8 mouse cellular contexts compared by ENCODE assay signal in the genomic region with DNA sequence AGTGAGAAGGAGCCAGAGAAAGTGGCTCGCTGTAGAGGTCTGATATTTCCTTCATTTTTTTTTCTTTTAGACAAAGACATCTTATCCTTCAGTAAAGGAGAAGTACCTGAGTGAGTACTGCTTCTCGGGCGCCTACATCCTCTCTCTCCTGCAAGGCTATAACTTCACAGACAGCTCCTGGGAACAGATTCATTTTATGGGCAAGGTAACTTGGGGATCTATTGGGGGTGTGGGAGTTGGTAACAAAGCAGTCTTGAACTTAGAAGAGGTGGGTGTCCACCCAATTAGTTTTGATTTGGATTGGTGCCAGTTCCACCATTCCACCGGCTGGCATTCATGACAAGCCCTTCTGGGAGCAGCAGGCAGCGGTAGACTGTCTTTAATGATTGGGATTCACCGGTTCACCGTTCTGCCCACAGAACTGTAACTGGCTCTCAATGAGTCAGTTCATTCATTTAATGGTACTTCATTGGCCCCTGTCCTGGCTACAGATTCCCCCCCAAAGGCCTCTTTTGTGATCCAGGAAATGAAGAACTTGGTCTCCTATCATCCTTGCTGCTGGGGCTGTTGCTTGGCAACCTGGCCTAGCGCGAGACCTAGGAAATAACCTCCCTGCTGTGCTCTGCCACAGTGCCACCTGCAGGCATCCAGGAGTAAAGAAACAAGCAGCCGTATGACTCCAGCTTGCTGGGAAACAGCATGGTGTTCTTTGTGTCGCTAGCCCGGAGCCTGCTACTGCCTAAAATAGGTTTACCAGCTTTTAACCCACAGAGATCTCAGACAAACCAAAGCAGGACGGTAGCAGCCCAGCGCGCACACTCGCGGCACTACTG. TPM values are rescaled to one million over a fixed set of nuclear protein-coding genes. Genes with fewer than 3 reads are reported as not detected.
DNase-seq lines count a peak whose midpoint lies in the region; ATAC-seq and TF ChIP-seq lines count a peak whose summit lies in the region.

No protein-coding gene starts in this region.

- no peaks in the 10 kb centered on the region for H3K36me3 ChIP-seq in heart, embryonic 12.5 days
- no peaks in the 10 kb centered on the region for H3K36me3 ChIP-seq in kidney, embryonic 15.5 days
- H3K36me3 ChIP-seq in stomach, embryonic 16.5 days (ENCODE audit: control insufficient read depth, insufficient read depth, low read length) = no peaks in the 10 kb centered on the region

- H3K4me2 ChIP-seq in heart, embryonic 12.5 days = peak overlapping the region; percentile 60
- peak overlapping the region; percentile 56 for H3K4me2 ChIP-seq in kidney, embryonic 15.5 days
- H3K4me2 ChIP-seq in stomach, embryonic 16.5 days (ENCODE audit: low read depth, low read length) = peak overlapping the region; percentile 47

- peak; percentile 82 for DNase-seq in CD4-positive, CD25-positive, alpha-beta regulatory T cell, adult 2 months (ENCODE audit: low read depth, low spot score)
- peak; percentile 97 for DNase-seq in brain, embryonic 14.5 days (ENCODE audit: low read depth)
- DNase-seq in liver = peak; percentile 64
- DNase-seq in naive thymus-derived CD4-positive, alpha-beta T cell, adult 2 months (ENCODE audit: low read depth) = peak; percentile 72

- H3K4me3 ChIP-seq in heart, embryonic 12.5 days = 0 out of 2 replicates have a peak overlapping the region, but pooled peaks have one; percentile 15
- H3K4me3 ChIP-seq in kidney, embryonic 15.5 days (replicated peaks) = peak overlapping the region; percentile 28; the same call in 1 of the 2 replicates
- H3K4me3 ChIP-seq in stomach, embryonic 16.5 days (replicated peaks; ENCODE audit: low read length) = peak overlapping the region; percentile 22

- H3K9ac ChIP-seq in heart, embryonic 12.5 days = peak overlapping the region; percentile 39; the same call in 1 of the 2 replicates
- no peak overlapping the region for H3K9ac ChIP-seq in kidney, embryonic 15.5 days
- H3K9ac ChIP-seq in stomach, embryonic 16.5 days (ENCODE audit: low read length) = peak overlapping the region; percentile 63

- no peaks in the 10 kb centered on the region for H3K9me3 ChIP-seq in heart, embryonic 12.5 days (replicated peaks)
- no peaks in the 10 kb centered on the region for H3K9me3 ChIP-seq in kidney, embryonic 15.5 days (replicated peaks)
- no peaks in the 10 kb centered on the region for H3K9me3 ChIP-seq in stomach, embryonic 16.5 days (replicated peaks; ENCODE audit: control insufficient read depth, low read length)

- no peak overlapping the region for H3K27ac ChIP-seq in heart, embryonic 12.5 days (ENCODE audit: poor library complexity, severe bottlenecking)
- H3K27ac ChIP-seq in kidney, embryonic 15.5 days = no peak overlapping the region
- no peak overlapping the region for H3K27ac ChIP-seq in stomach, embryonic 16.5 days (ENCODE audit: low read length)

- H3K4me1 ChIP-seq in heart, embryonic 12.5 days (replicated peaks) = peaks cover 4% of the 10 kb centered on the region; the same call in 1 of the 2 replicates
- H3K4me1 ChIP-seq in kidney, embryonic 15.5 days = peaks cover 7% of the 10 kb centered on the region; the same call in 1 of the 2 replicates
- no peaks in the 10 kb centered on the region for H3K4me1 ChIP-seq in stomach, embryonic 16.5 days (ENCODE audit: control insufficient read depth, insufficient read depth, low read length)

- TF ChIP-seq POLR2A in brain, embryonic 14.5 days (IDR thresholded peaks at IDR 0.05; ENCODE audit: borderline replicate concordance, extremely low read depth, insufficient read depth, insufficient read length, poor library complexity, severe bottlenecking) = peak; percentile 45; the same call in 1 of the 2 replicates

- no peaks in the 10 kb centered on the region for H3K27me3 ChIP-seq in heart, embryonic 12.5 days (replicated peaks)
- H3K27me3 ChIP-seq in kidney, embryonic 15.5 days = no peaks in the 10 kb centered on the region
- no peaks in the 10 kb centered on the region for H3K27me3 ChIP-seq in stomach, embryonic 16.5 days (ENCODE audit: control insufficient read depth, insufficient read depth, low read length)

- WGBS in heart, embryonic 12.5 days = 28% methylated on average over 17 of the region's 17 CpGs
- WGBS in kidney, embryonic 15.5 days = 30% methylated on average over 17 of the region's 17 CpGs
- WGBS in stomach, embryonic 16.5 days = 28% methylated on average over 17 of the region's 17 CpGs

- peak; percentile 89 for TF ChIP-seq CTCF in brain, embryonic 14.5 days (IDR thresholded peaks at IDR 0.05; ENCODE audit: borderline replicate concordance, extremely low read depth, insufficient read depth, insufficient read length)

- ATAC-seq in erythroid progenitor cell, adult 5-6 weeks (replicated peaks; ENCODE audit: low FRiP score, poor library complexity, severe bottlenecking) = peak; percentile 67; the same call in 1 of the 2 replicates
- ATAC-seq in heart, embryonic 12.5 days (ENCODE audit: insufficient number of reproducible peaks, low FRiP score) = peak; percentile 64; the same call in 1 of the 2 replicates
- peak; percentile 88 for ATAC-seq in kidney, embryonic 15.5 days (replicated peaks; ENCODE audit: low FRiP score)
- peak; percentile 85; the same call in 1 of the 2 replicates for ATAC-seq in stomach, embryonic 16.5 days (ENCODE audit: insufficient read depth, low FRiP score)

RNA-seq across cellular contexts. Expression of gene Cc2d2b, which starts 11.7 kb away (rescaled TPM):
- polyA plus RNA-seq in brain, embryonic 14.5 days (2012; rRNA removed) = 0.09 and 0.34 TPM in 2 replicates
- not detected in 2 replicates for total RNA-seq in erythroid progenitor cell, adult 5-6 weeks (2015; ENCODE audit: low replicate concordance)
- total RNA-seq in erythroid progenitor cell, adult 5-6 weeks (2017; ENCODE audit: low replicate concordance) = 3.0 TPM in 1 of 2 replicates, not detected in the other
- polyA plus RNA-seq in heart, embryonic 12.5 days (2016; fragmentation: Nextera tagmentation; extraction: Ambion mirVana) = 0.04 and 0.28 TPM in 2 replicates
- polyA plus RNA-seq in kidney, embryonic 15.5 days (2015; fragmentation: Nextera tagmentation; extraction: Ambion mirVana) = 0.06 and 0.19 TPM in 2 replicates
- polyA plus RNA-seq in stomach, embryonic 16.5 days (2015; fragmentation: Nextera tagmentation; extraction: Ambion mirVana) = 0.35 TPM in 1 of 2 replicates, not detected in the other
